Mouse (Mus musculus) testis, adult 2 months (tissue): ENCODE measurements at regions not wholly inside any gene's neighbourhood (a gene's known extent, or its start where the extent isn't known, plus 50 kb on each side); places are given as distances from the start of the nearest gene placed in this dataset.

ENCODE experiments used
- H3K27ac ChIP-seq: fragments of 200-500 bp; 2 replicates; pipeline ENCODE4 v1.5.1; 2012; ENCODE audit warnings: low read depth, low read length; ENCODE audit not compliant: control insufficient read depth, insufficient read depth
- H3K27me3 ChIP-seq: fragments of 200-500 bp; 2 replicates; pipeline ENCODE4 v1.6.1; 2012; ENCODE audit warnings: mild to moderate bottlenecking, low read length, moderate library complexity; ENCODE audit not compliant: control insufficient read depth, insufficient read depth
- H3K36me3 ChIP-seq: fragments of 200-500 bp; 2 replicates; pipeline ENCODE4 v1.6.1; 2012; ENCODE audit warnings: mild to moderate bottlenecking, low read length; ENCODE audit not compliant: control insufficient read depth, insufficient read depth
- H3K4me1 ChIP-seq: fragments of 200-500 bp; 2 replicates; pipeline ENCODE4 v1.6.1; 2012; ENCODE audit warnings: low read length; ENCODE audit not compliant: control insufficient read depth, insufficient read depth
- H3K4me3 ChIP-seq: fragments of 200-500 bp; 2 replicates; pipeline ENCODE4 v1.5.1; 2012; ENCODE audit warnings: low read depth, mild to moderate bottlenecking, low read length, moderate library complexity, mixed read lengths; ENCODE audit not compliant: control insufficient read depth
- CTCF ChIP-seq: fragments of 200-500 bp; IDR thresholded peaks from 2 replicates; pipeline ENCODE4 v1.5.1; 2012; ENCODE audit warnings: low read depth, mild to moderate bottlenecking, inconsistent platforms, low read length, moderate library complexity; ENCODE audit not compliant: control insufficient read depth, insufficient read depth, insufficient replicate concordance
- POLR2A ChIP-seq: fragments of 200-500 bp; IDR thresholded peaks from 2 replicates; pipeline ENCODE4 v1.6.1; 2012; ENCODE audit warnings: low read depth, mild to moderate bottlenecking, inconsistent platforms, low read length, moderate library complexity; ENCODE audit not compliant: control insufficient read depth

DNA sequence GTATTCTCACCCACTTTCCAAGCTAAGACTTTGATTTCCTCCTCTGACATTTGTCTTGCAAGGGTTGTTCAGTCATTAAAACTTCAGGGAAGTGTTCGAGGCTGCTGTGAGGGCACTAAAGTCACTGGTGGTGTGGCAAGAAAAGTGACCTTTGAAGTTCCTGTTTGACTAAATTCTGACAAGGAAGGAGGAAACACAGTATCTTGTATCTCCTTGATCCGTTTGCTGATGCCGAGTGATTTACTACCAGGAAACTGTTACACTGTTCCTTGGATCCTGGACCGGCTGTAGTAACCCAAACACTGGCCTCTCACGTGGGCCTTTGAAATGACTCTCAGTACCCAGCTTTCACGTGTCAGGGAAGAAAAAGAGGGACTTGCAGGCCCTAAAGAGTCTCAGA, 53.5 kb upstream of the Ralgapa2 start:
- Histone ChIP-seq H3K36me3 (no peaks in the 10 kb centered on the region), H3K4me1 (no peaks in the 10 kb centered on the region), H3K27ac (no peak overlapping the region), H3K27me3 (no peaks in the 10 kb centered on the region), H3K4me3 (no peak overlapping the region)
- no peak for TF ChIP-seq CTCF
- TF ChIP-seq POLR2A: no peak

DNA sequence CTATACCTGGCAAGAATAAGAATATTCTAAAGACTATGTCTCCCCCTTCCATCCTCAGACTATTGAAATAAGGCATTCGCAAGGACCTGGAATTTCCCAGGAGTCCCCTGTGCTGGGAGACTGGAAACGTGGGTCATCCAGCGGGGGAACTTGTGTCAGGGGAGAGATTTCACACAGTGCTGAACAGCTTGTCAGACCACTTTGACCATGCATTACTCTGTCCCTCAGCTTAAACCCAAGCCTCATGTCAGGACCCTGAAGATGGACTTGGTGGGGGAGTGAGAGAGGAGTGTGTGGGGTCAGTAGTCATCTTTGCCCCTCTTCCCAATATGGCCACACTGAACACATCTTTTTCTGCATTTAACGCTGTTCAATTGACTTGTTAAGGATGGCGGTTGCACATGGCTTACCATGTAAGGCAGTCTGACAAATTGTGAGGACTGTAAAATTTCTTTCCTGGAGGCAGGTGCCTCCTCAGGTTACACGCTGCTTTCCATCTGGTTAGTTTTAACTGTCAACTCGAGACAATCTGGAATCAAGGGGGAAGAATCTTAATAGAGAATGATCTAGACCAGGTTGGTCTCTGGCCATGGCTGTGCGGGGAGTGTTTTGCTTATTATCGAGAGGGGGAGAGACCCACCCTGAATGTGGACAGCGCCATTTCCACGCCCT, 56.2 kb upstream of the Ralgapa2 start:
- H3K4me1 ChIP-seq: peaks cover 2% of the 10 kb centered on the region
- H3K27me3 ChIP-seq: no peaks in the 10 kb centered on the region
- H3K36me3 ChIP-seq: no peaks in the 10 kb centered on the region

DNA sequence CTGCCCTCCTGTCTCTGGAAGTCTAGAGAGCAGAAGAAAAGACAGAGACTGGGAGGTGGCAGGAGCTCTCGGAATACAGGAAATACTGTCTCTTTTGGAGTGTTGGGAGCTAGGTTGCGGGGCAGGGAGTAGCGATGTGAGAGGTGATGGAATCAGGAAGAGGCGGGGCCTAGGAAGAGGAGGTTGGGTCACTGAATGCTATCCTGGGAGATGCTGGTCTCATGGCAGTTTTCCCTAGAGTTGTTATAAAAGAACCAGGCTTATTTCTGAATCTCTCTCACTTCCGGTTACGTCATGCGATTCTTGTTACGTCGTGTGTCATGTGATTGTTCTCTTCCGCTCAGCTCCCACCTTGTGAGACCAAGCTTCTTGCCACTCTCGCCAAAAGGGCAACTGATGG, 58.9 kb upstream of the Ralgapa2 start:
- peak overlapping the region; percentile 85 for H3K4me3 ChIP-seq
- H3K4me1 ChIP-seq: peaks cover 2% of the 10 kb centered on the region
- TF ChIP-seq CTCF: no peak
- TF ChIP-seq POLR2A: no peak
- peak overlapping the region; percentile 57 for H3K27ac ChIP-seq
- H3K36me3 ChIP-seq: no peaks in the 10 kb centered on the region
- no peaks in the 10 kb centered on the region for H3K27me3 ChIP-seq

More for the DNA sequence above, 56.2 kb upstream of the Ralgapa2 start:
- TF ChIP-seq CTCF: no peak
- no peak for TF ChIP-seq POLR2A
- Histone ChIP-seq H3K4me3 (no peak overlapping the region), H3K27ac (no peak overlapping the region)

DNA sequence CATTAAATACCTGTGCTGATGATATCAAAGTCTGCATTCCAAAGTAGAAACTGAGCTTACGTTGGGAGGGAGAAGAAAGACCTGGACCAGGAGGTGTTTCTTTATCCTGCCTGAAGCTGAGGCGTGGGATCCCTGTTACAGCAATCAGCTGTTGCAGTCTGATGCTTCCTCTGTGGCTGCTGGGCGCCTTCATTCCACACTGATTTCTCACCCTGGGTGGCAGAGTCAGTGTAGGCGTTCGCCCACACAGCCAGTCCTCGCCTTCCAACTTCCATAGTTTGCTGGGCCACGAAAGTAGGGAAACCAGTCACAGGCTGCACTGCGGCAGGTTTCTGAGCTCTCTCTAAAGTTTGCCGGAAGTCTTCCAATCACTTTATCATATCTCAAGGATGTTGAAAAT, 59.7 kb upstream of the Ralgapa2 start:
- no peaks in the 10 kb centered on the region for H3K36me3 ChIP-seq
- no peaks in the 10 kb centered on the region for H3K27me3 ChIP-seq
- peaks cover 2% of the 10 kb centered on the region for H3K4me1 ChIP-seq
- H3K27ac ChIP-seq: no peak overlapping the region
- TF ChIP-seq CTCF (no peak), POLR2A (no peak)
- no peak overlapping the region; the same call in none of the 2 replicates for H3K4me3 ChIP-seq

GRCm38 (mm10) chr2:146575610-146576297, 63.6 kb upstream of the Ralgapa2 start:
- H3K4me1 ChIP-seq: peaks cover 2% of the 10 kb centered on the region
- TF ChIP-seq CTCF (no peak), POLR2A (no peak)
- H3K36me3 ChIP-seq: no peaks in the 10 kb centered on the region
- no peak overlapping the region for H3K4me3 ChIP-seq
- no peaks in the 10 kb centered on the region for H3K27me3 ChIP-seq
- H3K27ac ChIP-seq: no peak overlapping the region

DNA sequence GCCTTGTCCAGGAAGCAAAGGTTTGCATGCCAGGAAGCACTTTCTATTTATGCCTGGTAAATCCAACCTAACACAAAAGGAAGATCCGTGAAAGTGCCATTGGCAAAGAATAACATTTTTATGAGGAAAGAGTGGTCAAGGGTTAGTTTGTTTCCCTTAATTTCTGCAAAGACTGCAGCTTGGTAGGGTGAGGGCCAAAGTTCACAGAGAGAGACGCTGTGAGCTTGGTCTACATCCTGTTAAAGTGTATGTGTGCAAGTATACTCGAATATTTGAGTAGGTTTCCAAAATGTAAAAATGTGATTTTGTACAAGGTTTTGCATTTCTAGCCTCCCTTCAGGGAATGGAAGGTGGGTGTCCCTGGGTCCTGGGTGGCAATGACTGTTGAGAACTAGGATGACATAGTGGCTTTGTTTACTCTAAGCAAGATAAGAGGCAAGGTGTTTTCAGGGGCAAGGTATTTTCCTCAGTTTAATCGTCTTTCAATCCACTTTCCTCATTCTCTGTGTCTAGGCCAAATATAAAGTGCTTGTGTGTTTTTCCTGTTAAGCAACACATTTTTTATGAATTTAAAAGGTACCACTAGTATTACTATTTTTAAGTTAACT, 64.3 kb upstream of the Ralgapa2 start:
- H3K36me3 ChIP-seq: no peaks in the 10 kb centered on the region
- no peak overlapping the region for H3K4me3 ChIP-seq
- no peak for TF ChIP-seq POLR2A
- TF ChIP-seq CTCF: no peak
- H3K4me1 ChIP-seq: peaks cover 2% of the 10 kb centered on the region
- no peaks in the 10 kb centered on the region for H3K27me3 ChIP-seq
- H3K27ac ChIP-seq: no peak overlapping the region

- Histone ChIP-seq H3K4me3 (no peak overlapping the region), H3K36me3 (no peaks in the 10 kb centered on the region), H3K4me1 (no peaks in the 10 kb centered on the region), H3K27me3 (no peaks in the 10 kb centered on the region), H3K27ac (no peak overlapping the region)
- TF ChIP-seq POLR2A (no peak), CTCF (no peak)
Observed at GRCm38 (mm10) chr2:146577096-146577495, 65.0 kb upstream of the Ralgapa2 start.
